Mouse (Mus musculus) layer of hippocampus, adult 2 months (tissue): ENCODE data around the gene Brinp3. TPM values are rescaled to one million over a fixed set of nuclear protein-coding genes. Genes with fewer than 3 reads are reported as not detected.

ENCODE experiments used
- DNase-seq, 2 experiments: peaks; one replicate each; pipeline ENCODE4 v3.0.0; 2022; ENCODE audit warnings: low spot score in 2 of 2
- H3K27ac ChIP-seq: fragments of 200-600 bp; 2 replicates; pipeline ENCODE4 v1.8.1; 2022
- H3K4me3 ChIP-seq: fragments of 200-600 bp; 2 replicates; pipeline ENCODE4 v1.8.1; 2022; ENCODE audit warnings: mild to moderate bottlenecking
- CTCF ChIP-seq: fragments of 200-600 bp; conservative IDR thresholded peaks from 2 replicates; pipeline ENCODE4 v1.8.1; 2022; ENCODE audit warnings: antibody characterized with exemption, mild to moderate bottlenecking, moderate library complexity
- long read RNA-seq, 2 experiments: library from polyadenylated mRNA; stranded (forward); transcript quantifications; one replicate each; pipeline ENCODE4 v2.0.0; 2021; ENCODE audit warnings: borderline mapping rate in 2 of 2
- total RNA-seq, 2 experiments: library from RNA; stranded (reverse); gene quantifications; 2 replicates each; pipeline ENCODE4 v1.2.3; 2021

The Brinp3 gene
- total RNA-seq: 10 to 100 TPM; 14.7 to 15.6 TPM
- long read RNA-seq, experiment 1, full-length matches to known transcripts: 5 of 7 reads
- long read RNA-seq, experiment 1, partial matches to known transcripts: 1 of 7 reads
- long read RNA-seq, experiment 1, other reads (novel, unspliced or antisense): 1 of 7 reads
- long read RNA-seq, experiment 2, full-length matches to known transcripts: 14 of 17 reads
- long read RNA-seq, experiment 2, partial matches to known transcripts: 1 of 17 reads
- long read RNA-seq, experiment 2, other reads (novel, unspliced or antisense): 2 of 17 reads

DNA sequence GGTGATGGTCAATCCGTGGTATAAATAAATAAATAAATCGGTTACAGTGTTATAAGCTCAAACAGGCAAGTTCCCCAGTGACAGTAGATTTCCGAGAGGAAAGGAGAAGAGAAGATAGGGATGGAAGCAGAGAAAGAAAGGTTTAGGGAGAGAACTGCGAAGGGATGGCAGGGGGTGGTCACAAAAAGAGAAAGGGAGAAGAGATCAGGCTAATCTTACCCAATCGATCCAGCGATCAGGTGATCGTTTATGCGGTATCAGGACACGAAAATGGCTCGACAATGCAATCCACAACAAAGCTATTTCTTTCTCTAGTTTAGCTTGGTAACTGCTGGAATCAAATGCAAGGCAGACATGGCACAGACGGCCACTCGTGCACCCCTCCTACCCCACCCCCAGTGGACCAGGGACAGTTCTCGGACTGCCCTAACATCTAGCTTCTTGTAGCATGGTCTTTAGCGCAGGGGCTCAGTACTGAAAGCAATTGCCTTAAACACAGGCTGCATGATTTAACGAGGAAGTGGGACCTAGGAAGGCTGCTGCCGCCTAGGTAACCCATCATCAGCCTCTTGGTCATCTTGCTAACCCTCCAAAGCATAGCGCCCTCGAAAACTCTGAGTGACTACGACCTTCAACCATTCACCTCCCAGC lies at the start of gene Brinp3:
Gene Brinp3 (plus strand): TSS at position 80 of the 651 bp plus-strand sequence.
- peak within 1 kb of the TSS; percentile 70 for H3K4me3 ChIP-seq
- TF ChIP-seq CTCF: no peak
- DNase-seq: peak in 1 of 2 experiments; percentile 28
- peak within 1 kb of the TSS; percentile 94 for H3K27ac ChIP-seq

GRCm38 (mm10) chr1:146494221-146494620 lies 339 bp upstream of the Brinp3 start:
- peak overlapping the region; percentile 70 for H3K4me3 ChIP-seq
- TF ChIP-seq CTCF: no peak
- DNase-seq: peak in 1 of 2 experiments; percentile 14
- H3K27ac ChIP-seq: peak overlapping the region; percentile 94

DNA sequence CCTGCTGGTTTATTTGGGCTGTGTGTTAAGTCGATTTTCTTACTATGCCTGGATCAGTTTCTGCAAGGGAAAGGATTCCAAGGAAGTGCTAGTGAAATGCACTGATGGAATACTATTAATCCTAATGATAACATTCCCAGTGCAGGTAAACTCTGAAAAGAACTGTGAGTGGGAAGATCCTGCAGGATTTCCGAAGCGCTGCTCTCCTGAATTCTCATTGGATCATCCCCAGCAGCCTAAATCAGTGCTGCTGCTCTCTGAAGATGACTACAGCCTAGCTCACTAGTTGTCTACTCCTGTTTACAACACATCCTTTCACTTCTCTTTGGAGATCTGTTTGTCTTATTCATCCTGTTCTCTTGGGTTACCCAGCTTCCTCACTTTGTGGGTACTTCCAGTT lies 826 bp downstream of the Brinp3 start:
- Histone ChIP-seq H3K4me3 (peak overlapping the region; percentile 70), H3K27ac (peak overlapping the region; percentile 94)
- DNase-seq: peak in 1 of 2 experiments; percentile 20
- TF ChIP-seq CTCF: no peak

- TF ChIP-seq CTCF: no peak
- DNase-seq: peak in 1 of 2 experiments; percentile 29
- Histone ChIP-seq H3K4me3 (peak overlapping the region; percentile 70), H3K27ac (peak overlapping the region; percentile 89)
Observed at GRCm38 (mm10) chr1:146497381-146498081, 3.0 kb downstream of the Brinp3 start.

GRCm38 (mm10) chr1:146498085-146498779 lies 3.7 kb downstream of the Brinp3 start:
- peak; percentile 49 for TF ChIP-seq CTCF
- DNase-seq: peak in 1 of 2 experiments; percentile 41
- H3K27ac ChIP-seq: peak overlapping the region; percentile 89
- H3K4me3 ChIP-seq: peak overlapping the region; percentile 70

GRCm38 (mm10) chr1:146498780-146499114 lies 4.2 kb downstream of the Brinp3 start:
- peak overlapping the region; percentile 89 for H3K27ac ChIP-seq
- DNase-seq: no peak
- no peak for TF ChIP-seq CTCF
- H3K4me3 ChIP-seq: peak overlapping the region; percentile 70

GRCm38 (mm10) chr1:146515377-146515776 lies 20.8 kb downstream of the Brinp3 start:
- TF ChIP-seq CTCF: peak; percentile 67
- no peak for DNase-seq
- Histone ChIP-seq H3K4me3 (no peak overlapping the region), H3K27ac (no peak overlapping the region)

DNA sequence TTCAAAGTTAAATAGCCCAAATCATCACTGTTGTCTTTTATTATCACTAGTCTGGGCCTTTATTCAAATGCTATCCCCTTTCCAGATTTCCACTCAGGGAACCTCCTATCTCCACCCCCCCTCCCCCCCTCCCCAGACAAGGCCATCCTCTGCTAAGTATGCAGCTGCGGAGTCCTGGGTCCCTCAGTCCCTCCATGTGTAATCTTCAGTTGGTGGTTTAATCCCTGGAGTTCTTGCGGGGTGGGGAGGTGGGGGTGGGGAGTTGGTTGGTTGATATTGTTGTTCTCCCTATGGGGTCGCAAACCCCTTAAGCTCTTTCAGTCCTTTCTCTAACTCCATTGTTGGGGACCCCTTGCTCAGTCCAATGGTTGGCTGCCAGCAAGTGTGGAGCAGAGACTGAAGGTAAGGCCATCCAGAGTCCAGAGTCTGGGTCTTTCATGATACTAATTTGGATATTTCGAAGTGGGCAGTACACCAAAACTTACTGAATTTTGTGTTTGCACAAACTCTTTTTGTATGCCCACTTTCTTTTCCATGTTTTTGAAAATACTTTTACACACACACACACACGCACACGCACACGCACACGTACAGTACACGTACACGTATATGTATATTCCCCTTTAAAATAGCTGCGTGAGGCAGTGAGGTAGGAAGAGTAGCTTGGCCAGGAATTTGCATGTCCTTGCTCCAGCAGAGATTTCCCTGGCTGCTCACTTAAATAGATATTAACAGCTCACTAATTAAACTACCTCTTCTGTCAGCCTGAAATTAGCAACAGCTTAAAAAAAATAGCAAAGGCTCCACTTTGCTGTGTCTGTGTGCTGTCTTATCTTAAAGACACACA lies 29.4 kb downstream of the Brinp3 start:
- H3K27ac ChIP-seq: no peak overlapping the region
- no peak overlapping the region for H3K4me3 ChIP-seq
- TF ChIP-seq CTCF: no peak
- DNase-seq: no peak

DNA sequence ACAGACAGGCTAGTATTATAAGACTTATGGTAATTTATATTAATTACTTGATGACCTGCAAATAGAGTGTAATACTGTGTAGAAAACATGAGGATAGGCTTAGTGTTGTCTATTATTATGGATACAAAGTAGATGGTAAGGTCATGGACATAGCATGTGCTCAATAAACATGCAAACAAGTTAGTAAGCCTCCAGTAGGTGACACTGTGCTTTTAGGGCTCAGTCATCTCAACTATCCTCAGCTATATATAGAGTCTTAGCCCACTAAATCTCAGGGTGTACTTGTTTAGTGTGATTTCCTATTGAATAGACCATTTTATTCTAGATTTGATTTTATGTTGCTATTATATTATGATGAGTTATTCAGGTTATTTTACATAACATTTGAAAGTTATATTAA lies 34.0 kb downstream of the Brinp3 start:
- no peak overlapping the region for H3K4me3 ChIP-seq
- no peak for DNase-seq
- H3K27ac ChIP-seq: no peak overlapping the region
- peak; percentile 61 for TF ChIP-seq CTCF

GRCm38 (mm10) chr1:146546847-146547428 lies 52.4 kb downstream of the Brinp3 start:
- Histone ChIP-seq H3K27ac (no peak overlapping the region), H3K4me3 (no peak overlapping the region)
- no peak for TF ChIP-seq CTCF
- peak; percentile 16 to 25 for DNase-seq

GRCm38 (mm10) chr1:146556982-146557381 lies 62.4 kb downstream of the Brinp3 start:
- no peak for DNase-seq
- no peak for TF ChIP-seq CTCF
- no peak overlapping the region for H3K4me3 ChIP-seq
- H3K27ac ChIP-seq: no peak overlapping the region

DNA sequence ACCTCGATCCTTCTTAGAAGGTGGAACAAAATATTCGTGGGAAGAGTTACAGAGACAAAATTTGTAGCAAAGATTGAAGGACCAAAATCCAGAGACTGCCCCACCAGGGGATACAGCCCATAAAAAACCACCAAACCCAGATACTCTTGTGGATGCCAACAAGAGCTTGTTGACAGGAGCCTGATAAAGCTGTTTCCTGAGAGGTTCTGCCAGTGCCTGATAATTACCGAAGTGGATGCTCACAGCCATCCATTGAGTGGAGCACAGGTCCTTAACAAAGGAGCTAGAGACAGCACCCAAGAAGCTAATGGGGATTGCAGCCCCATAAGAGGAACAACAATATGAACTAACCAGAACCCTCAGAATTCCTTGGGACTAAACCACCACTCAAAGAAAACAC lies 67.6 kb downstream of the Brinp3 start:
- Histone ChIP-seq H3K27ac (no peak overlapping the region), H3K4me3 (no peak overlapping the region)
- no peak for DNase-seq
- TF ChIP-seq CTCF: no peak
